ENCODE assay signal across 7 mouse cellular contexts in the genomic region with DNA sequence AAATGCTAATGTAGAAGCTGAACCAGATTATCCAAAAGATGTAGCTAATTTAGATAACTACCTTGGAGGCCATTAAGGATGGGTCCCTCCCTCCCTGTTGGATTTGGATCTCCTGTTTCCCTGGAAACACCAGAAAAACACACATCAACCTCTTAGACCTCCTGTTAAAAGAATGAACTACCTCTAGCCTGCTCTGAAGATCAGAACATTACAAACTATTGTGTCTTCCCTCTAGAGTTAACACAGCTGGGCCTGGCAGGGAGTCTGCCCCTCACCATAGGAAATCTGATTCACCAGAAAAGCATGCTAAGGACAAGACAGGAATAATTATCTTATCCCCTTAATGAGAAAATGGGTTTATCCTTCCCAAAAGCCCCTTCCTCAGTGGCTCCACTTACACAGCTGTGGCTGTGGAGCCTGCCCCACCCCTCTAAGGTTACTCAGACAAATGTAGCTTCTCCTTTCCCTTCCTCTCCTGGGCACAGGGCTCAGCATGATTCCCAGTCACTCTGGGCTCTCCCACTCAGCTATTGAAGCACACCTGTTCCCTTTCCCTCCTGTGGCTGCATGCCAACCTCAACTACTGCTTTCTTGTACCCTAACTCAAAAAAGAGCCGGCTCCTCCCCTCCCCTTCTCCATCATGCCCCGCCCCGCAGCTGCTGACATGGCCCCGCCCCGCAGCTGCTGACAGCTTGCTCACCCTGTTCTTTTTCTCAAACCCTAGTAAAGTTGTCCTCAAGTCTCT.
DNase-seq lines count a peak whose midpoint lies in the region; ATAC-seq and TF ChIP-seq lines count a peak whose summit lies in the region.

No protein-coding gene starts in this region.

- no peak for TF ChIP-seq POLR2A in limb, embryonic 14.5 days (IDR thresholded peaks at IDR 0.05; ENCODE audit: borderline replicate concordance, extremely low read depth, insufficient read depth, insufficient read length)
- TF ChIP-seq POLR2A in small intestine, adult 2 months (IDR thresholded peaks at IDR 0.05; ENCODE audit: low read depth, low read length), result no peak

- no peak overlapping the region for H3K4me3 ChIP-seq in embryonic facial prominence, embryonic 14.5 days (ENCODE audit: low read depth, low read length)
- H3K4me3 ChIP-seq in limb, embryonic 14.5 days (replicated peaks; ENCODE audit: low read length), result no peak overlapping the region
- 0 out of 2 replicates have a peak overlapping the region, but pooled peaks have one; percentile 2 for H3K4me3 ChIP-seq in small intestine, adult 2 months (ENCODE audit: low read depth, low read length)

- no peaks in the 10 kb centered on the region for H3K27me3 ChIP-seq in embryonic facial prominence, embryonic 14.5 days (replicated peaks; ENCODE audit: control insufficient read depth, insufficient read depth, low read length)
- no peaks in the 10 kb centered on the region for H3K27me3 ChIP-seq in limb, embryonic 14.5 days (ENCODE audit: control insufficient read depth, insufficient read depth, low read length)
- H3K27me3 ChIP-seq in small intestine, adult 2 months (ENCODE audit: control insufficient read depth, insufficient read depth, low read length), result no peaks in the 10 kb centered on the region

- DNase-seq in right cerebral cortex, postnatal 10 days (ENCODE audit: low spot score in 2 of 2), result peak; percentile 54 to 56
- DNase-seq in right cerebral cortex, adult 2 months (ENCODE audit: low spot score in 2 of 2), result no peak
- DNase-seq in embryonic facial prominence, embryonic 14.5 days (ENCODE audit: low spot score), result peak; percentile 89
- DNase-seq in limb, embryonic 14.5 days (ENCODE audit: low spot score), result peak; percentile 49
- DNase-seq in urinary bladder, postnatal 4 days (ENCODE audit: low spot score in 2 of 2), result no peak

- H3K4me1 ChIP-seq in embryonic facial prominence, embryonic 14.5 days (ENCODE audit: control insufficient read depth, insufficient read depth, low read length), result no peaks in the 10 kb centered on the region
- H3K4me1 ChIP-seq in limb, embryonic 14.5 days (ENCODE audit: control insufficient read depth, insufficient read depth, low read length), result no peaks in the 10 kb centered on the region
- H3K4me1 ChIP-seq in small intestine, adult 2 months (ENCODE audit: control insufficient read depth, insufficient read depth, insufficient read length, low read length), result no peaks in the 10 kb centered on the region

- 0 out of 2 replicates have a peak, but pooled peaks cover 3% of the 10 kb centered on the region for H3K9me3 ChIP-seq in embryonic facial prominence, embryonic 14.5 days (ENCODE audit: control insufficient read depth, low read length)
- H3K9me3 ChIP-seq in limb, embryonic 14.5 days (ENCODE audit: control insufficient read depth, low read length), result no peaks in the 10 kb centered on the region

- ATAC-seq in embryonic facial prominence, embryonic 14.5 days (ENCODE audit: low read depth), result peak; percentile 92
- ATAC-seq in limb, embryonic 14.5 days (ENCODE audit: low FRiP score, low read depth), result peak; percentile 67
- no peak for ATAC-seq in erythroid progenitor cell, adult 5-6 weeks (replicated peaks; ENCODE audit: low FRiP score, poor library complexity, severe bottlenecking)

- WGBS in embryonic facial prominence, embryonic 14.5 days, result 4% methylated on average over 5 of the region's 5 CpGs
- WGBS in limb, embryonic 14.5 days, result 6% methylated on average over 5 of the region's 5 CpGs
- 10% methylated on average over 5 of the region's 5 CpGs for WGBS in small intestine, adult 2 months

- no peaks in the 10 kb centered on the region for H3K36me3 ChIP-seq in embryonic facial prominence, embryonic 14.5 days (ENCODE audit: control insufficient read depth, insufficient read depth, low read length)
- no peaks in the 10 kb centered on the region for H3K36me3 ChIP-seq in limb, embryonic 14.5 days (ENCODE audit: control insufficient read depth, insufficient read depth, low read length)
- H3K36me3 ChIP-seq in small intestine, adult 2 months (ENCODE audit: control insufficient read depth, insufficient read depth, low read length), result no peaks in the 10 kb centered on the region

- H3K27ac ChIP-seq in embryonic facial prominence, embryonic 14.5 days (replicated peaks; ENCODE audit: low read depth, low read length), result no peak overlapping the region; the same call in 1 of the 2 replicates
- no peak overlapping the region for H3K27ac ChIP-seq in limb, embryonic 14.5 days (replicated peaks; ENCODE audit: low read depth, low read length)
- no peak overlapping the region for H3K27ac ChIP-seq in small intestine, adult 2 months (ENCODE audit: insufficient read depth, low read depth, low read length)

- TF ChIP-seq CTCF in small intestine, adult 2 months (IDR thresholded peaks at IDR 0.05; ENCODE audit: extremely low read depth, insufficient read length, insufficient replicate concordance, low read depth, low read length), result no peak

- H3K9ac ChIP-seq in embryonic facial prominence, embryonic 14.5 days (ENCODE audit: low read depth, low read length), result no peak overlapping the region
- no peak overlapping the region for H3K9ac ChIP-seq in limb, embryonic 14.5 days (ENCODE audit: low read depth, low read length, severe bottlenecking)

- no peak overlapping the region for H3K4me2 ChIP-seq in embryonic facial prominence, embryonic 14.5 days (ENCODE audit: low read depth, low read length)
- H3K4me2 ChIP-seq in limb, embryonic 14.5 days (replicated peaks; ENCODE audit: low read depth, low read length, severe bottlenecking), result no peak overlapping the region

Comparison
In these comparisons a context has a peak if more than half of its experiments do, and no peak if none do; other contexts are left out.
1. DNase-seq: peak in right cerebral cortex, postnatal 10 days (2 of 2), embryonic facial prominence, embryonic 14.5 days (single experiment) and limb, embryonic 14.5 days (single experiment); none in right cerebral cortex, adult 2 months (0 of 2) and urinary bladder, postnatal 4 days (0 of 2).